Mouse (Mus musculus): ENCODE data around the gene Gpatch3.

- TF ChIP-seq CTCF (IDR thresholded peaks at IDR 0.05; ENCODE audit: extremely low read depth, insufficient read length, insufficient replicate concordance, low read depth, low read length) (no peak), POLR2A (IDR thresholded peaks at IDR 0.05; ENCODE audit: low read depth, low read length) (no peak)
Observed at GRCm38 (mm10) chr4:133615416-133615815, 40.9 kb downstream of the Gpatch3 start.
